Mouse (Mus musculus) inflammation-experienced regulatory T-cells, adult 6 months (primary cell): Measurements from ENCODE around the gene Dgkb. TPM values are rescaled to one million over a fixed set of nuclear protein-coding genes. Genes with fewer than 3 reads are reported as not detected.

Source experiments
- ATAC-seq: one replicate; pipeline ENCODE4 v1.8.0; 2017
- polyA plus RNA-seq, 3 experiments: library from polyadenylated mRNA; unstranded; fragments of 100-300 nt; shearing (Covaris generic); gene quantifications; one replicate each; pipeline ENCODE4 v1.2.1; 2017

Dgkb gene
- polyA plus RNA-seq, 3 experiments from 2014 or later = 0.11 TPM; not detected in 2

DNA sequence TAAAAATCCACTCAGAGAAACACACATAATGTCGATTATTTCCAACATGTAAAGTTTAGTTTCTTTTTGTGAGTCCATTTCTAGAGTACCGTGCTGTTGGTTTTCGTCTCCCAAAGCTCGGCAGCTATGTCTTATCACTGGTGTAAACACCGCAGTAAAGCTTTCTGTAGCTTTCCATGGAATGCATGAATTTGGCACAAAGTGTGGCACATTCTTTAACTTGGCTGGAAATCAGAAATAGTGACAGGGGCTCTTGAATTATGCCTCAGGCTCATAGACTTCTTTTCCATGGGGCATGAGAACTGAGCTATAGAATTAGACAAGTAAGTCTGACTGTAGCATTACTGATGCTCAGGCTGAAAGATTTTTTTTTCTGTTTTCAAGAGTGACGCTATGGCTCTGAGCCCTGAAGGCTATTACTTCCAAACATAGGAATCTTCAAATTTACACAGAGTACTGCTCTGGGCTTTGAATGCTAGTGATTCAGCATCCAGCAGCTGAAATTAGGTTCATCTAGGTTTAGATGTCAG is 179.0 kb downstream of the Dgkb start:
- ATAC-seq = no peak

GRCm38 (mm10) chr12:38017674-38018073 is 200.1 kb downstream of the Dgkb start:
- no peak for ATAC-seq

- no peak for ATAC-seq
Observed at GRCm38 (mm10) chr12:38047256-38047655, 229.7 kb downstream of the Dgkb start.

DNA sequence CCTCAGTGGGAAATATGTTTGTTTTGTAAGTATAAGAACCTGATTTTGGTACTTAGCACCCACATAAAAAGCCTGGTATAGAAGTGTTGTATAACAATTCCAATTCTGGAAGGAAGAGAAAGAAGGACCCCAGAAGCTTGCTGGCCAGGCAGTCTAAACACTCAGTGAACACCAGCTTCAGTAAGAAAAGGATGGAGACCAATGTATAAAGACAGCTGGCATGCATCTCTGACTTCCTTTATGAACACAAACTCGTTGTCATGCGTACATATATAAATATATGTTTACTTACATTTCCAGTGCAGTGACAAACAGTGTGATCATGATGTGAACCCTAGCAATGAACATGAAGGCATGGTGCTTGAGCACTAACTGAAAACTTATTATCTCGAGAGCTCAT is 270.7 kb downstream of the Dgkb start:
- ATAC-seq = no peak

DNA sequence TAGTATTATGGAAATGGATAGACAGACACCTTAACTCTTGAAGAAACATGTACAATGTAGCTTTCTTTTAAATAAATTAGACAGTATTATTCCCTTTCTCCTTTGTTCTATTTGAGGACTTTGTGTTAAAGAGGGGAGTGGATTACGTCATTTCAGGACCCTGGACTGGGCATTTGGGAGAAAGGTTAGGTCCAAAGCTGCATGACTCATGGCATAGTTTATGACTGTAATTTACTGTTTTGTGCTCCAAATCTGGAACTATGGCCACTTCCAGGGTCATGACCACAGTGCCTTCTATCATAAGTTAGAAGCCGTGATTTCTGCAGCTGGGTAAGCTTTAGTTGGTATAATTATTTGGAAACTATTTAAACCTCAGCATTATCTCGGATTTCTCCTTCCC is 294.4 kb downstream of the Dgkb start:
- no peak for ATAC-seq

GRCm38 (mm10) chr12:38114990-38115615 is 297.6 kb downstream of the Dgkb start:
- ATAC-seq = no peak

GRCm38 (mm10) chr12:38123524-38123923 is 306.0 kb downstream of the Dgkb start:
- no peak for ATAC-seq

- ATAC-seq = no peak
Observed at GRCm38 (mm10) chr12:38125297-38125696, 307.8 kb downstream of the Dgkb start.

DNA sequence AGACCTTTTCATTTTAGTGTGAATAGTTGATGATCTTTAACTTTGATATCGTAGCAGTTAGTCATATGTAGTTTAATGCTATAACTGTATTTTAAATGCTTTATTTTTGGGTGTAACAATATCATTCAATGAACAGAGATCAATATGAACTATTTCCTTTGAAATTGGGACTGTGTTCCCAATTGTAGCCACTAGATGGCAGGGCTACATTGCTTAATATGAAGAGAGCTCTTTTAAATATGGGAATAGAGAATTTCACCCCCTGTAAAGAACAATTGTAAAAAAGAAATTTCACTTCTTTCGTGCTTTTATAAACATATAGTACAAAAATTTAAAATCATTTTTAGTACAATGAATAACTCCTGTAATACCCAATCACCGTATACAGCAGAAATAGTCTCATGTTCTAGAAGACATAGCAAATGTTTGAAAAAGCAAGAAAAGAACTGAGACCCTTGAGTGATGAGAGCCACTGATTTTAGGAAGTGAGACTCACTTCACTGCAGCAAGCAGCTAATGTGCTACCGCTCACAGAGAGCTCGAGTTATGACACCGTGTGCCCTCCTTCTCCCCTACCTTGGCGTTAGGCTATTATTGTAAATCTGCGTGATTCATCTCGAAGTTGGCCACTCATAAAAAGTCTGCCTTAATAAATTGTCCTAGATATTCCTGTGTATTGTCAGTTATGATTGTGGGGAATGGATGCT is 312.8 kb downstream of the Dgkb start:
- ATAC-seq = peak; percentile 61

DNA sequence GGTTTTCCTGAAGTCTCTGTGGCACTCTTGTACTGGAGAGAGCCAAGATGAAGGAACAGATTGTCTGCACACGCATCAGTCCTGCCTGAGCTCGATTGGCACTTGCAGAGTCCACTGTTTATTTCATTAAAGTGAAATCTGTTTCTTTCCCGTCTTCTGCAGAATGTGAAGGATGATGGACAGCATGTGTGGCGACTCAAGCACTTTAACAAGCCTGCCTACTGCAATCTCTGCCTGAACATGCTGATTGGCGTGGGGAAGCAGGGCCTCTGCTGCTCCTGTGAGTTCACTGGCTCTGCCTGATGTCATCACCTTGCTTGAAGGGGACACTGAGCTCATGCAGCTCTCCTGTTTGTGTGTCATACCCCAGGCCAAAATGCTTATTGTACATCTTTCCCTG is 318.9 kb downstream of the Dgkb start:
- ATAC-seq = no peak

GRCm38 (mm10) chr12:38140039-38140438 is 322.5 kb downstream of the Dgkb start:
- ATAC-seq = no peak

DNA sequence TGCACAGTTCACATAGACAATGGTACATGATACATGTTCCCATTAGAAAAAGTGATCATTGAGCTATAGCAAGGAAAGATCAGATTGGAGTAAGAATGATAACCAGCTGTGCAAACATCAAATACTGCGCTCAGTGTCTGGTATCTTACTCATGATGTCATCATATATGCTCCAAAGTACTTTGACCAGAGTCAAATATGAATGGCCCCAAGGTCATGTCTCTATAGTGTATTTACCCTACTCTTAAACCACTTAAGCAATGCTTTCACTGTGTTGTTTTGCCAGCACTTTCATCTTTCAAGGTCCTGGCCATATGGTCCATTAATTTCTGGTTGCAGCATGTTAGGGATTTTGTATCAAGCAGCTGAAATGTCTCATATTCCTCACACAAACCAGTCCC is 415.1 kb downstream of the Dgkb start:
- ATAC-seq = no peak

DNA sequence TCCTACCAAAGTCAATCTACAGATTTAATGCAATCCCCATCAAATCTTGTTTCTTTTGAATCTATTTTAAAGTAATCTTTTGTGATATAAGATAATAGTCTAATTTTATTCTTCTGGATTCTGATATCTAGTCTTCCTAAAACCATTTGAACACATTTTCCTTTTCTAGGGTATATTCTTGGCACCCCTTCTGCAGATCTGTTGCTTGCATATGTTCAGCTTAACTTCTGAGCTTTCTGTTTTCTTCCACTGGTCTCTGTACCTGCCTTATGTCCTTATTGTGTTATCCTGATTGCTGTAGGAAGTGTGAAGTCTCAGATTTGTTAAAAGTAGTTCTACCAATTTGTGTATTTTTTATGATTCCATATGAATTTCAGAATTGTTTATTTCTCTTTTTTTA is 451.3 kb downstream of the Dgkb start:
- no peak for ATAC-seq

- ATAC-seq = no peak
Observed at GRCm38 (mm10) chr12:38301497-38301896, 484.0 kb downstream of the Dgkb start.

- no peak for ATAC-seq
Observed at GRCm38 (mm10) chr12:38303841-38304240, 486.3 kb downstream of the Dgkb start.

- ATAC-seq = no peak
Observed at GRCm38 (mm10) chr12:38304245-38304644, 486.7 kb downstream of the Dgkb start.

GRCm38 (mm10) chr12:38309885-38310284 is 492.4 kb downstream of the Dgkb start:
- ATAC-seq = no peak

DNA sequence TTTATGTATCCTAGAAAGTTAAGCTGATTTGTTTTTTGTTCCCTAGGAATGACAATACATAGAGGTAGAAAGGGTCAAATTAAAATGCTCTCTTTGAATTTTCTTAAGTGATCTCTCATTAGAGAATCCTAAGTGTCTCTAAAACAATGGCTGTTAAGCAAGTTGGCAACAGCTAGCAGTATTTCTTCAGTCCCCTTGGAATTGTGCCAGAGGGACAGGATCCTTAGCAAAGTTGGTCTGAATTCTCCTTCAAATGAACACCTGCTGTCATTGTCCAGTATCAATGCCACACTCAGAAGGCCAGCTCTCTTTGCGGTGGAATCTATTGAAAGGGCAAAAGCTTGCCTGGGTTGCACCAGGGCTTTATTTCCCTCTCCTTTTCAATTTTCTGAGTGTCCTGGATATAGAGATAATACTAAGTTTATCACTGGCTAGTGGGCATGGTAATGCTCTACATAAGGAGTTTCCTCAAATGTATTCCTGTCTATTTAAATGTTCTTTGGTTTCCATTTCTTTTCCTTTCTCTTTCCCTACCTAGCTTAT is 510.3 kb downstream of the Dgkb start:
- ATAC-seq = no peak

DNA sequence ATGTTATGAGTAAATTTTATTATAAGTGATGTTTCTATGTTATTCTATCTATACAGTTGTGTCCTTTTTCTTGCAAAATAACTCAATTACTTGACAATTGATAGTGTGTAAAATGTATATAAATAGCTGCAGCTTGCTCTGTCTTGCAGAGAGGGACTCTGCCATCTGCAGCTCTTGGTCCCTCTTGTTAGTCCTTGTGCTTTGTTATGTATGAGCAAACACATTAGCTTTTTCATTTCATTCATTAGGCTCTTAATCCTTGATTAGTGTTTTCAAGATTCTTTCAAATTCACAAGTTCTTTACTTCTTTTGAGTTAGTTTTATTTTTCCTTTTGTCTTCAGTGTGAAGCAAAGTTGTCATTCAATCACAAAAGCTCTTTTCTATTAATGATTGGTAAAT is 511.3 kb downstream of the Dgkb start:
- no peak for ATAC-seq

- ATAC-seq = no peak
Observed at GRCm38 (mm10) chr12:38342657-38343056, 525.1 kb downstream of the Dgkb start.

- no peak for ATAC-seq
Observed at GRCm38 (mm10) chr12:38352481-38352880, 535.0 kb downstream of the Dgkb start.

DNA sequence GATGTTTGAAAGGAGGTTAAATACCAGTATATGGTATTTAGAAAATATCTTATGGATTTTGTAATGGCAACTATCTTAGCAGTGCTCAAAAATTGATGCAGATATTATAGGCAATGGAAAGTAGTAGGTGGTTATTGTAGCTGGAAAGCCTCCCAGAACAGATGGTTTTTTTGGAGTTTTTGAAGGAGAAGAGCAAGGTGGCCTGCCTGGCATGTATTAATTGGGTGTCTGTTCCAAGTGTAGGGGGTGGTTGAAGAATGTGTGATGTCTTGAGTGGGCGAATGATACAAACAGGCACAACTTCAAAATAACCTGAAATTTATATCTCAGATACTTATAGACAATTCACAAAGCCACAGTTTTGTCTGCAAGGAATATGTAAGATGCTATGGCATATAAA is 538.9 kb downstream of the Dgkb start:
- no peak for ATAC-seq

DNA sequence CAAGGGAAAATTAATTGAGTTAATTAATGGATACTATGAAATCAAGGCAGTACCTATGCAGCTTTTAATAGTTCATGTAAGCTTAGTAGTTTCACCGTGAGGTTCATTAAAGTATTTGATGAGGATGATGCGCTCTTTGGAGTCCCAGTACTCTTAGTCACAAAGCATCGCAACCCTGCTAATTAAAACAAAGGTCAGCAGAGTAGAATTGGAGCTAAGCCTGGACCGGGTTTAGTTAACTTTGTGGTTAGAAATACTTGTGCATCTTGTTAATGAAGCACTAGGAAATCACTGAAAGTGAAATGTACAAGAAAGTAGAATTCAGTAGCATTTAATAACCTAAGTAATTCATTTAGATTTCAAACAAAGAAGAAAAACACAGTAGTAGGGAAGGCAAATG is 544.0 kb downstream of the Dgkb start:
- ATAC-seq = no peak

- no peak for ATAC-seq
Observed at GRCm38 (mm10) chr12:38371597-38371996, 554.1 kb downstream of the Dgkb start.
